Mouse (Mus musculus): Measurements from ENCODE around the gene Gm5475. TPM values are rescaled to one million over a fixed set of nuclear protein-coding genes. Genes with fewer than 3 reads are reported as not detected.

Gene Gm5475
- total RNA-seq, 1 experiment = not detected

DNA sequence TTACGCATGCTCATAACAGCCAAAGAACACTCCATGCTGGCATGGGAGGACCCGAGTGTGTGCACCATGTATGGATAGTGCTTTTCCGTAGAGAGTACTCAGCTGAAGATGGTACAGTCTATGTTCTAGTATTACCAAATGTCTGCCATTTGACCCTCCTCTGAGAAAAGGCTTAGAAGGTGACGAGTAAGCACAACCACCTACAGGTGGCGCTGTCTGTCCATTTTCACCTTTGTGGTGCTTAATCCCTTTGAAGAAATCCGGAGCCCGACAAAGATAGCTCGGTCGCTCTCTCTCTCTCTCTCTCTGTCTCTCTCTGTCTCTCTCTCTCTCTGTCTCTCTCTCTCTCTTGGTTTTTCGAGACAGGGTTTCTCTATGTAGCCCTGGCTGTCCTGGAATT is 36.1 kb downstream of the Gm5475 start:
- DNase-seq (ENCODE audit: low read depth, low spot score) = peak; percentile 94
- no peaks in the 10 kb centered on the region for H3K9me3 ChIP-seq (ENCODE audit: control insufficient read depth, insufficient read depth, low read depth, low read length)
- in situ Hi-C loops (cut with MboI; ENCODE audit: low sequenced_read_pairs in 2 of 2, unreplicated experiment in 2 of 2) = no loop called here
- peaks cover 0 to 5% of the 10 kb centered on the region in 2 experiments; a peak in 2 of 4 replicates for H3K4me1 ChIP-seq (ENCODE audit: control insufficient read depth in 2 of 2, insufficient read depth in 2 of 2, low read length in 2 of 2, poor library complexity in 1 of 2)
- no peak overlapping the region for H3K9ac ChIP-seq (ENCODE audit: insufficient read depth, low read depth, low read length, poor library complexity, severe bottlenecking)
- TF ChIP-seq ZNF384 (IDR thresholded peaks at IDR 0.05; ENCODE audit: low read depth, low read length) = no peak
- no peak for TF ChIP-seq HCFC1 (IDR thresholded peaks at IDR 0.05; ENCODE audit: borderline replicate concordance, insufficient read depth, low read length)
- TF ChIP-seq ZC3H11A (IDR thresholded peaks at IDR 0.05; ENCODE audit: borderline replicate concordance, low read depth, low read length) = no peak
- TF ChIP-seq MAFK (IDR thresholded peaks at IDR 0.05; ENCODE audit: insufficient read depth, low read depth, low read length) = no peak
- no peak for TF ChIP-seq CHD2 (IDR thresholded peaks at IDR 0.05; ENCODE audit: low read depth, low read length)
- no peak overlapping the region for H3K27ac ChIP-seq (ENCODE audit: insufficient read depth, low read depth, low read length, poor library complexity, severe bottlenecking)
- H3K4me3 ChIP-seq (ENCODE audit: insufficient read depth in 1 of 2, low read depth in 1 of 2, low read length in 2 of 2, poor library complexity in 1 of 2, severe bottlenecking in 1 of 2) = no peak overlapping the region
- no peaks in the 10 kb centered on the region for H3K36me3 ChIP-seq (ENCODE audit: control insufficient read depth, insufficient read depth, low read length, poor library complexity, severe bottlenecking)

GRCm38 (mm10) chr15:100460942-100461341 is 39.0 kb downstream of the Gm5475 start:
- no peak for TF ChIP-seq HCFC1 (IDR thresholded peaks at IDR 0.05; ENCODE audit: borderline replicate concordance, insufficient read depth, low read length)
- no peak for TF ChIP-seq MAFK (IDR thresholded peaks at IDR 0.05; ENCODE audit: insufficient read depth, low read depth, low read length)
- TF ChIP-seq ZNF384 (IDR thresholded peaks at IDR 0.05; ENCODE audit: low read depth, low read length) = no peak
- Histone ChIP-seq H3K9ac (ENCODE audit: insufficient read depth, low read depth, low read length, poor library complexity, severe bottlenecking) (no peak overlapping the region), H3K36me3 (ENCODE audit: control insufficient read depth, insufficient read depth, low read length, poor library complexity, severe bottlenecking) (no peaks in the 10 kb centered on the region), H3K27ac (ENCODE audit: insufficient read depth, low read depth, low read length, poor library complexity, severe bottlenecking) (no peak overlapping the region), H3K9me3 (ENCODE audit: control insufficient read depth, insufficient read depth, low read depth, low read length) (no peaks in the 10 kb centered on the region), H3K4me3 (ENCODE audit: insufficient read depth in 1 of 2, low read depth in 1 of 2, low read length in 2 of 2, poor library complexity in 1 of 2, severe bottlenecking in 1 of 2) (peak overlapping the region in 1 of 2 experiments; percentile 25; a peak in 2 of 4 replicates), H3K4me1 (ENCODE audit: control insufficient read depth in 2 of 2, insufficient read depth in 2 of 2, low read length in 2 of 2, poor library complexity in 1 of 2) (peaks cover 0 to 5% of the 10 kb centered on the region in 2 experiments; a peak in 2 of 4 replicates)
- no peak for DNase-seq (ENCODE audit: low read depth, low spot score)
- in situ Hi-C loops (cut with MboI; ENCODE audit: low sequenced_read_pairs in 2 of 2, unreplicated experiment in 2 of 2) = no loop called here

- in situ Hi-C loops (cut with MboI; ENCODE audit: low sequenced_read_pairs in 2 of 2, unreplicated experiment in 2 of 2) = no loop called here
- Histone ChIP-seq H3K36me3 (ENCODE audit: control insufficient read depth, insufficient read depth, low read length, poor library complexity, severe bottlenecking) (no peaks in the 10 kb centered on the region), H3K4me1 (ENCODE audit: control insufficient read depth in 2 of 2, insufficient read depth in 2 of 2, low read length in 2 of 2, poor library complexity in 1 of 2) (peaks cover 0 to 5% of the 10 kb centered on the region in 2 experiments; a peak in 2 of 4 replicates), H3K4me3 (ENCODE audit: insufficient read depth in 1 of 2, low read depth in 1 of 2, low read length in 2 of 2, poor library complexity in 1 of 2, severe bottlenecking in 1 of 2) (no peak overlapping the region), H3K9ac (ENCODE audit: insufficient read depth, low read depth, low read length, poor library complexity, severe bottlenecking) (no peak overlapping the region), H3K27ac (ENCODE audit: insufficient read depth, low read depth, low read length, poor library complexity, severe bottlenecking) (no peak overlapping the region), H3K9me3 (ENCODE audit: control insufficient read depth, insufficient read depth, low read depth, low read length) (no peaks in the 10 kb centered on the region)
- TF ChIP-seq HCFC1 (IDR thresholded peaks at IDR 0.05; ENCODE audit: borderline replicate concordance, insufficient read depth, low read length) (no peak), ZC3H11A (IDR thresholded peaks at IDR 0.05; ENCODE audit: borderline replicate concordance, low read depth, low read length) (no peak), ZNF384 (IDR thresholded peaks at IDR 0.05; ENCODE audit: low read depth, low read length) (no peak), CHD2 (IDR thresholded peaks at IDR 0.05; ENCODE audit: low read depth, low read length) (no peak), MAFK (IDR thresholded peaks at IDR 0.05; ENCODE audit: insufficient read depth, low read depth, low read length) (no peak)
- no peak for DNase-seq (ENCODE audit: low read depth, low spot score)
Measured at GRCm38 (mm10) chr15:100461646-100462045, 39.7 kb downstream of the Gm5475 start.

GRCm38 (mm10) chr15:100462086-100462485 is 40.1 kb downstream of the Gm5475 start:
- Histone ChIP-seq H3K4me1 (ENCODE audit: control insufficient read depth in 2 of 2, insufficient read depth in 2 of 2, low read length in 2 of 2, poor library complexity in 1 of 2) (peaks cover 0 to 5% of the 10 kb centered on the region in 2 experiments; a peak in 2 of 4 replicates), H3K9ac (ENCODE audit: insufficient read depth, low read depth, low read length, poor library complexity, severe bottlenecking) (no peak overlapping the region), H3K36me3 (ENCODE audit: control insufficient read depth, insufficient read depth, low read length, poor library complexity, severe bottlenecking) (no peaks in the 10 kb centered on the region), H3K27ac (ENCODE audit: insufficient read depth, low read depth, low read length, poor library complexity, severe bottlenecking) (no peak overlapping the region), H3K4me3 (ENCODE audit: insufficient read depth in 1 of 2, low read depth in 1 of 2, low read length in 2 of 2, poor library complexity in 1 of 2, severe bottlenecking in 1 of 2) (no peak overlapping the region), H3K9me3 (ENCODE audit: control insufficient read depth, insufficient read depth, low read depth, low read length) (no peaks in the 10 kb centered on the region)
- no peak for DNase-seq (ENCODE audit: low read depth, low spot score)
- in situ Hi-C loops (cut with MboI; ENCODE audit: low sequenced_read_pairs in 2 of 2, unreplicated experiment in 2 of 2) = no loop called here
- TF ChIP-seq CHD2 (IDR thresholded peaks at IDR 0.05; ENCODE audit: low read depth, low read length) (no peak), HCFC1 (IDR thresholded peaks at IDR 0.05; ENCODE audit: borderline replicate concordance, insufficient read depth, low read length) (no peak), ZC3H11A (IDR thresholded peaks at IDR 0.05; ENCODE audit: borderline replicate concordance, low read depth, low read length) (no peak), ZNF384 (IDR thresholded peaks at IDR 0.05; ENCODE audit: low read depth, low read length) (no peak), MAFK (IDR thresholded peaks at IDR 0.05; ENCODE audit: insufficient read depth, low read depth, low read length) (no peak)

DNA sequence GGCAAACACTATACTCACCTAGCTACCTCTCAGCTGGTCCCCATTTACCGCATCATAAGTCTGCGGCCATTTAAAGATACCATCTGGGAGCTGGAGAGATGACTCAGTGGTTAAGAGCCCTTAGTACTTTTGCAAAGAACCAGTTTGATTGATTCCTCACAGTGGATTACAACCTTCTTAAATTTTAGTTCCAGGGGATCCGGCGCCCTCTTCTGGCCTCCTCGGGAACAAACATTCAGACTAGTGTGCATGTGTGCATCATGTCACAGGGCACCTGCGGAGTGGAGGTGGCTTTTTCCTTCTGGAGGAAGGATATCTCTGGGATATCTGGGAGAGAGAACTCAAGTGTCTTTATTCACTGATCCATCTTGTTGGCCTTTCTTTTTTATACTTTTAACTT is 41.8 kb downstream of the Gm5475 start:
- Histone ChIP-seq H3K9me3 (ENCODE audit: control insufficient read depth, insufficient read depth, low read depth, low read length) (no peaks in the 10 kb centered on the region), H3K27ac (ENCODE audit: insufficient read depth, low read depth, low read length, poor library complexity, severe bottlenecking) (no peak overlapping the region), H3K9ac (ENCODE audit: insufficient read depth, low read depth, low read length, poor library complexity, severe bottlenecking) (no peak overlapping the region), H3K4me1 (ENCODE audit: control insufficient read depth in 2 of 2, insufficient read depth in 2 of 2, low read length in 2 of 2, poor library complexity in 1 of 2) (peaks cover 0 to 7% of the 10 kb centered on the region in 2 experiments; a peak in 2 of 4 replicates), H3K4me3 (ENCODE audit: insufficient read depth in 1 of 2, low read depth in 1 of 2, low read length in 2 of 2, poor library complexity in 1 of 2, severe bottlenecking in 1 of 2) (no peak overlapping the region), H3K36me3 (ENCODE audit: control insufficient read depth, insufficient read depth, low read length, poor library complexity, severe bottlenecking) (no peaks in the 10 kb centered on the region)
- in situ Hi-C loops (cut with MboI; ENCODE audit: low sequenced_read_pairs in 2 of 2, unreplicated experiment in 2 of 2) = no loop called here
- TF ChIP-seq ZNF384 (IDR thresholded peaks at IDR 0.05; ENCODE audit: low read depth, low read length) = no peak
- peak; percentile 46; the same call in 1 of the 2 replicates for TF ChIP-seq ZC3H11A (IDR thresholded peaks at IDR 0.05; ENCODE audit: borderline replicate concordance, low read depth, low read length)
- TF ChIP-seq CHD2 (IDR thresholded peaks at IDR 0.05; ENCODE audit: low read depth, low read length) = no peak
- DNase-seq (ENCODE audit: low read depth, low spot score) = peak; percentile 72

Data from ES-E14 (cell line).